Mouse (Mus musculus) common myeloid progenitor, adult 5-6 weeks (primary cell): ENCODE data around the gene 1190007I07Rik. TPM values are rescaled to one million over a fixed set of nuclear protein-coding genes. Genes with fewer than 3 reads are reported as not detected.
A peak's percentile ranks its signal among the peaks of the same experiment; 100 is the strongest.

Experiments
- ATAC-seq: replicated peaks from 2 replicates; pipeline ENCODE4 v1.8.0; 2016; ENCODE audit warnings: low read depth, mild to moderate bottlenecking, moderate TSS enrichment, inconsistent platforms; ENCODE audit not compliant: poor library complexity, severe bottlenecking
- total RNA-seq: library from RNA; stranded (forward); fragments of 200-1000, 187-1606 nt; gene quantifications from 2 replicates; pipeline ENCODE4 v1.2.3, GENCODE M21; 2017

The 1190007I07Rik gene
- total RNA-seq, result 50.7 and 129 TPM in 2 replicates

DNA sequence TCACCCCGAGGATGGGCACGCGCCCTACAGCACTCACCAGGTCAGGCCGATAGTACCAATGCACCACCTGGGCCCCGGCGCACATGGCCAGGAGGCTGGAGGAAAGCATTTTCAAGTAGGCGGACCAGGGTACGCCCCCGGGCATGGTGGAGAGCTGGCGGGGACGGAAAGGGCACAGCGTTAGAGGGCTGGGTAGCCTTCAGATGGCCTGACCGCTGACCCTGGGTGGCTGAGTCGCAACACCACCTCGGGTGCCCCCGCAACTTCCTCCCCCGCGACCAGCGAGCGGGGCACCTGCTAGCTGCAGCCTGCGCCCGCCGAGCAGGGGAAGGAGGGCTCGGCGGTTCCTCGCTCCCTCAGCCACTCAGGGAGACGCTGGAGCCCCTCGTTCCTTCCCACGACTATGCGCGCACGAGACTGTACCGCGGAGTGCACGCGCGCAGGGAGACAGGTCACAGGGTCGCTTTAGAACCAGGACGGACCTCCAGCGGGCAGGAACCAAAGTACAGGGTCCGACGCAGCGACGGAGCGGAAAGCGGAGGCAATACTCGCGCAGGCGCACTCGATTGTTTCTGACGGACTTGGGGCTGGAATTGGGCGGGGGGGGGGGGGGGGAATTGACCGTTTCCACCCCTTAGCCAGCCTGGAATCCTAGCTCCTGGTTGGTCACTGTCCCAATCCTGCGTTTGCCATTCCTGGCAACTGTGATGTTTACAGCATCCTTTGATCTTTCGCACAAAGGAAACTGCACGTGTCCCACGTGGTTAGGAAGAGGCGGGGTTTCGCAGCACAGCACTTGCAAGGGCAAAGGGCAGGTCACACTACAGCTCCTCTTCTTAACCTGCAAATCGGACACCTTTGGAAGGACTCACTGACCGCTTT is at the start of gene 1190007I07Rik:
1190007I07Rik (minus strand) TSS at position 558 of the 882 bp plus-strand sequence.
- ATAC-seq, result peak; percentile 92

DNA sequence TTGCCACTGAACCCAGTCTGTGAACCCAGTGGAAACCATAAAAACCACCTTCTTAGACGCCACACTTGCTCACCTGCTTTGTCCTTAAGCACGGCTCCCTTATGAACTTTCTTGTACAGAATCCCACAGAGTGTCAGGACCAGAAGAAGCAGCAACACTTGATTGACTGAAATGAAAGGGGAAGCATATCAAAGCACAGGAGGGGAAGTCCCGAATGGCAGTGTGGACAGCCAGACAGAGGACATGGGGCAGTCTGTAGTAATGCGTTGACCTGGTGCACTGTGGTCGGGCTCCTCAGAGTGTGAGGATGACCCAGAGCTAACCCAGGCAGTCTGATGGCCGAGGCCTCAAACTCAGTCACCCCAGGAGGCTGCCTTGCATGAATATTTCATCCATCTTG is 47.2 kb upstream of the 1190007I07Rik start:
- ATAC-seq, result peak; percentile 40

DNA sequence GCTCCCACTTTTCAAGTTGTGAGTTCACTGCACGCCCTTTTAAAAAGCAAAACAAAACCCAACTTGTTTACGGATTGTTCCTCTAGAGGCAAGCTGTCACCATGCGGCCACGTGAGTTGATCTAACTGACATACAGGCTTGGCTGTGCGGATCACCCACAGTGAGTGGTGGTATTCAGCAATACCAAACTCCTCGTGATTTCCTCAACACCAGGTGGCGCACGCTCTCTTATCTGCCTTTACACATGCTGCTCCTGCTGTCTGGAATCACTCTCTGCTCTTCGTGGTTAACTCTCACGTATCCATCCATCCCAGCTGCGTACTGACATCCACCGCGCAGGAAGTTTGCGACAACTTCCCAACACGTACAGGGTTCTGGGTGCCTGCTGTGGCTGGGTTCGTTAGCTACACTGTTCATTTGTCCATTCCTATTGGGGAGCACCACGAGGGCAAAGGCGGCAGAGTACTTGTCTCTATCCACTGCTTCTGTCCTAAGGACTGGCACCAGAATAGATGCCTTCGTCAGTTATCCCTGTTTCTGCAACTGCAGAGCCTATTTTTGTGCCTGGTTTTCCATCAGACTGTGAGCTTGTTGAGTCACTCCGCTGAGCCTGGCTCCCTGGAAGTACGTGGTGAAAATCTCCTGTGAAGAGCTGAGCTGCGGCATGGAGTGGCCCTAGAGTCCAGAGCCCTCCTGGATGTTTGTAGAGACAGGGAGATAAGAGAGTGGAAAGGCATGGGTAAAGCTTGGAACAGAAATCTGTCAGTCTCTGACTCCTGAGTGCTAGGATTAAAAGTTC is 43.6 kb upstream of the 1190007I07Rik start:
- peak; percentile 89 for ATAC-seq

DNA sequence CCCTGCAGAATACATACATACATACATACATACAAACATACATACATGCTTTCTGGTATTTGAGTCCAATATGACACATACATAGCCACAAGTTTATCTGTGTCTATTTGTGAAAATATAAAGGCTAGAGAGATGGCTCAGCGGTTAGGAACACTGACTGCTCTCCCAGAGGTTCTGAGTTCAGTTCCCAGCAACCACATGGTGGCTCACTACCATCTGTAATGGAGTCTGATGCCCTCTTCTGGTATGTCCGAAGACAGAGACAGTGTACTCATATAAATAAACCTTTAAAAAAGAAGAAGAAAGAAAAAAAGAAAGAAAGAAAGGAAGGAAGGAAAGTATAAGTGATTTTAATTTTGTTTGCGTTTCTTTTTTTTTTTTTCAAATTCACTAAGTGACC is 42.9 kb upstream of the 1190007I07Rik start:
- ATAC-seq, result no peak

DNA sequence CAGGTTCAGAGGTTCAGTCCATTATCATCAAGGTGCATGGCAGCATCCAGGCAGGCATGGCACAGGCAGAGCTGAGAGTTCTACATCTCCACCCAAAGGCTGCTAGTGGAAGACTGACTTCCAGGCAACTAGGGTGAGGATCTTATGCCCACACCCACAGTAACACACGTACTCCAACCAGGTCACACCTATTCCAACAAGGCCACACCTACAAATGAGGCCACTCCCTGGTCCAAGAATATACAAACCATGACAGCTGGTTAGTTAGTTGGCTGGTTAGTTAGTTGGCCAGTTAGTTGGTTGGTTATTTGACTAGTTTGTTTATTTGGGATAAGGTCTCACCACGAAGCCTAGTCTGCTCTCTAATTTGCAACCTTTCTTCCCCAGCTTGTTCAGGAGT is 40.3 kb upstream of the 1190007I07Rik start:
- ATAC-seq, result no peak

DNA sequence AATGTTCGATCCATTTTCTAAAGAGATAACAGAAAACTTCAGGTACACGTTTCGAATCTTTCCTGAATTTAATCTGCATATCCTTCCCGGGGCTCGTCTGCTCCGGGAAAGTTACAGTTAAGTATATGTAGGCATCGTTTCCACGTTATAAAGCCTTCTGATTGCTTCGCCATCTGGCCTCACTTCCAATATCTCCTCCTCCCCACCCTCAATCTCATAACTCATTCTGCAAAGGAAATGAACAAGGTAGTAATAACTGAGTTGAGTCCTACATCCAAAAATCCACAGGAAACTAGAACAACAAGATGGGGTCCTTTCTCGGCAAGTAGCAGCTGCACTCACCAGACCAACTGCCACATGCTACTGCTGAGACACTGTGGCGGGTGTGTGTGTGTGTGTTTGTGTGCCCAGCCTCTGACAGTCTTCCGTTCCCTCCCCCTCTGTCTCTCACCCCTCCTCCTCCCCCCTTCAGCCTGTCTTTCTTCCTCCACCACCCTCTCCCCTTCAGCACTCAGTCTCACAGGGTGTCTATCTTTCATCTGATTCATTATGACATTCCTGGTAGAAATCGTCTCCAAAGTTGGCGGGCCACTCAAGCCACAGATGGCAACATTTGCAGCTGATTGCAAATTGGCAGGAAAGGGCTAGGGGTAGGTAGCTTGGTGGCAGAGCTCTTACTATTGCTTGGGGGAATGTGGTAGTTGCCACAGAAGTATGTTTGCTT is 39.4 kb upstream of the 1190007I07Rik start:
- peak; percentile 56 for ATAC-seq

DNA sequence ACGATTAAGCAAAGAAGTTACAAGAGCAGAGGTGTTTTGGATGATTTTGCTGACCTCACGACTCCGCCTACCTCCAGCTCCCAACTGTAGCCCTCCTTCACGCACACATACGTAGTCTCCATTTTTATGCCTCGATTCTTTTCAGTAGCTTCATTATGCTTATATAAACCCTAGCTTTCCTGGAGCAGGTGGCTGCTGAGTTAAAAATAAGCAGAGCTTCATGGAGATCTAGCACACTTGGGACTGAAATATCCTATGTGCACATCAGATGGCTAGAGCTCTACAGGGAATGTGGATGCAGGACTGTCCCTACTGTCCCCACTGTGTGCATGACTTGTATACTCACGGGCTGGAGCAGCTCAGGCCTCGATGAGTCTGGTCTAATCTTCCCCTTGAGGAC is 38.8 kb upstream of the 1190007I07Rik start:
- ATAC-seq, result no peak

DNA sequence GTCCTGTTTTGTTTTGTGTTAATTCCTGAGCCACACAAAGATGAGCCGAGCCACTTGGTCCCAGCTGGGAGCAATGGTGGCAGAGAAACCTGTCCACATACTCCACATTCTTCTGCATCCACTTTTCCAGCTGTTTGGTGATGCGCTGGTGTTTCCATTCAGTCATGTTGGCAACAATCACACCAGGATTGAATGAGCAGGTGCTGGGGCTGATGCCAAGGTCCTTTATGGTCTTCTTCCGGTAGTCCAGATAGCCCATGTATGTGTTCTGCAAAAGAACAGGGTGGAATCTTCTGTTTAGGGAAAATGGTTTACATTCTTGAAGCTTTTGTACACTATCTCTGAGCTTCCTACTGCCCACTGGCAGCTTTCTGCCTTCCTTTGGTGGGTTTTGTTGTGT is 31.6 kb upstream of the 1190007I07Rik start:
- no peak for ATAC-seq

DNA sequence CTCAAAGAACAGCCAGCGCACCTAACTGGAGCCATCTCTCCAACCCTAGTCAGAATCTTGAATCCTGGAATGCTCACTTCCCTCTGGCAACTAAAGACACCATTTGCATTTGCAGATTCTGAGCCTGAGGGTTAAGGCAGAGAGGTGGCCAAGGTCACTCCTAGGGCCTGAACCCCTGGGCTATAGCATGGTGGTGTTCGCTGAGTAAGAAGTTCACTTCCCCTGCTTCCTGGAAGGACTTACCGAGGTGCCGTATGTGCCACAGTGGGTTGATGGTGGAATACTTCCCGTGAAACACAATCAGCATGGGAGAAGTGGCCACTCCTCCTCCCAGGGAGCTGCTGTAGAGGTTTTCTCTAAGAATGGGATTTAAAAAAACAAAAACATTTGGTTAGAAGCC is 29.6 kb upstream of the 1190007I07Rik start:
- no peak for ATAC-seq

DNA sequence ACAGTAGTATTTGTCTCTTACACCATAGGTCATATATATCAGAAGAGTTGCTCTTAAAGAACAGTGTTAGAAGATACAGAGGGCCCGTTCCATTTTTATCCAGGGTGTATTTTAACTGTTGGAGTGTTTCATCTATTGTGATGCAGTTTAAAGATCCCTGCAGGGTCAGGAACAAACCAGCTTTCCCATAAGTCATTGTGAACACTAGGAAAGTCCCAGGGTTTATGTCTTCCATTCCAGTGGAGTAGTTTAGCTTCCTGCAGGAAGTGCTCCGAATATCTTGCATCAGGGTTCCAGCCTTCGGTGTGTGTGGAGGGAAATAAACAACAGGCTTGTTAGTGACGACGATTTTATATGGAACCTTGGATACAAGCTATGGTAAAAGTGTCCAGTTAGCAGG is 28.2 kb upstream of the 1190007I07Rik start:
- no peak for ATAC-seq

DNA sequence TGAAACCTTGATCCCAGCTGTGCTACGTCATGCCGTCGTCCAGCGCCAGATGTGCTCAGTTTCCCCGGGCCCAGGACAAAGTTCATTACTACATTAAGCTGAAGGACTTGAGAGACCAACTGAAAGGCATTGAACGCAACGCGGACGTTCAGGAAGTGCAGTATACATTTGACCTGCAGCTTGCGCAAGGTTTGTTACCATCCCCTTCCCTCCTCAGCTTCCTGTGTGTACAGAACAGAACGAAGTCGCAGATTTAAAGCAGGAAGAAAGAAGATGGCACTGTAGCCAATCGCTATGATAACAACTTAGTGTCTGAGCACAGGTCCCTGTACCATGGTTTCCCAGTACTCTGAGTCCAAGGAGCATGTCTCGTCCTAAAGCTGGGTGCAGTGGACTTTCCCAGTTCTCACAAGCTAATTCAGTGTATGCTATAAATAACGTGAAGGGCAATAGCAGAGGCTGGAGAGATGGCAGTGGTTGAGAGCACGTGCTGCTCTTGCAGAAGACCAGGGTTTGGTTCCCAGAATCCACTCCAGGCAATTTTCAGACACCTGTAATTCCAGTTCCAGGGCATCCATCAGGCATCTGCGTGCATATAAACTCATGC is 24.3 kb upstream of the 1190007I07Rik start:
- ATAC-seq, result peak; percentile 54; the same call in 1 of the 2 replicates

DNA sequence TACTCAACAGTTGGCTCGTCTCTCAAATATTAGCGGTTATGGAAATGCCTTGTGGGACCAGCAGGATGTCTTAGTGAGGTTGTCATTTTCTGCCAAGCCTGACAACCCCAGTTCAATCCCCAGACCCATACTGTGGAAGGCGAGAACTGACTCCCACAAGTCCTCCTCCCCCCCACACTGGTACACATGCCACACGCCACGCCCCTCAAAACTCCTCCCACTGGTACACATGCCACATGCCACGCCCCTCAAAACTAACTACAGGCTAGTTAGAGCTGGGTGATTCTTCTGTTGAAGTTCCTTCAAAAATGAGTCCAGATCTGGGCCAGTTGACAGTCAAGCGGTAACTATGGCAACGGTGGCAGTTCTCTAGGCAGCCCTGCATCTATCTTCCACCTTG is 23.1 kb upstream of the 1190007I07Rik start:
- no peak; the same call in 1 of the 2 replicates for ATAC-seq

DNA sequence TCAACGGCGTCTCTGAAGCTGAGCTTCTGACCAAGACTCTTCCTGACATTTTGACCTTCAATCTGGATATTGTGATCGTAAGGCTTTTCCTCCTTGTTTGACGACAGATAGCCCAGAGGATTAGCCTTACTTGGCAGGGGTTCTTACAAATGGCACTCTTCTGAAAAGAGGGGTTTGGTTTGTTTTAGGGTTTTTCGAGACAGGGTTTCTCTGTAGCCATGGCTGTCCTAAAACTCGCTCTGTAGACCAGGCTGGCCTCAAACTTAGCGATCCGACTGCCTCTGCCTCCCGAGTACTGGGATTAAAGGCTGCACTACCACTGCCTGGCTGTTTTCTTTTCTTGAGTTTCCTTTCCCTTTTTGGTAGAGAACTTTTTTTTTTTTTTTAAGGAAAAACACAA is 18.5 kb upstream of the 1190007I07Rik start:
- ATAC-seq, result no peak

DNA sequence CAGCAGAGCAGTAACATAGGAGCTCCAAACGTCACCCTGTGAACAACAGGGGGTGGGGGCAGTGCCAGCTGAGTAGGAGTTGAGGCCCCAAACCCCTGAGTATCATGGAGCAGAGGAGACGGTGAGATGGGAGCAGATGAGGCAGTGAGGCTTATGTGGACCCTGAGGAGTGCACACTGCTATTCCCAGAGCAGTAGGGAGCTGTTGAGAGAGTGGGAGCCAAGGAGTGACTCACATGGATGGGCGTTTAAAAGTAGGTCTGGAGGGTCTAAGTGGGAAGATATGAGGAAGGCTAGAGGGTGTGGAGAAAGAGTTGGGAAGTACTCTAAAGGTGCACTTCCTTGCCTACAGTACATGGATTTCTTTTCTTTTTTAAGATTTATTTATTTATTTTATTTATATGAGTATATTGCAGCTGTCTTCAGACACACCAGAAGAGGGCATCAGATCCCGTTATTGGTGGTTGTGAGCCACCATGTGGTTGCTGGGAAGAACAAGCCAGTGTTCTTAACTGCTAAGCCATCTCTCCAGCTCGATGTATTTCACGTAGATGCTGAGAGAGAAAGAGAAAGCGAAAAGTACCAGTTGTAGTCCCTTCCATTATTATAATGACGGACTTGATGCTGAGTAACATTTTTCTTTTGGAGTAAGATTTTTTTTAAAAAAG is 16.1 kb upstream of the 1190007I07Rik start:
- no peak for ATAC-seq

DNA sequence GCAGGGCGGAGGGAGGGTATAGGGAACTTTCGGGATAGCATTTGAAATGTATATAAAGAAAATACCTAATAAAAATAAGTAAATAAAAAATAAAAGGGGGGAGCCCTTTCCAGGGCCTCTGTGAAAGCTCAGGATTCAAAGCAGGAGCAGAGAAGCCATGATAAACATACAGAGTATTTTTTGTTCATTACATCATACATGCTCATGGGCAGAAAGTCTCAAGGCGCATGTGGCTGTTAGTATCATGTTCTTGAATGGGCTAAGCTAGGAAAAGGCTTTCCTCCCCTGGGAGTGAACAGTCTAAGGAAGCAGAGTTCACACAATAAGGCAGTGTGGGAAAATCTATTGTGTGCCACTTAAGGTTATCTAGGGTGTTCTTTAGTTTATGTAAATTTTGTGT is 13.3 kb upstream of the 1190007I07Rik start:
- ATAC-seq, result no peak

DNA sequence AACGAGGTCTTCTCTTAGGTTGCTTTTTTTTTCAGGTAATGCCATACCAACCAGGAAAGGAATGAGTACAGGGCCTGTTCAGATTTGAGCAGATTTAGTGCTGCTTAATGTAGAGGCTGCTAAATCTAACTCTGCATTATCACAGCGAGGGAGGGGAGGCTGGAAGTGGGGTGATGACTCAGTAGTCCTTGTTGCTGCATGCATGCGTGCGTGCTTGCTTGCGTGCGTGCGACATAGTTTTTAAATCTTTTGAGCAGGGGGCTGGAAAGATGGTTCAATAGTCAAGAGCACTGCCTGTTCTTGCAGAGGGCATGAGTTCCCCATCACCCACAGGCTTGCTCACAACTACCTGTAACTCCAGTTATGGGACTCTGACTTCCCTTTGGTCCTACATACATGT is 11.3 kb upstream of the 1190007I07Rik start:
- ATAC-seq, result no peak

DNA sequence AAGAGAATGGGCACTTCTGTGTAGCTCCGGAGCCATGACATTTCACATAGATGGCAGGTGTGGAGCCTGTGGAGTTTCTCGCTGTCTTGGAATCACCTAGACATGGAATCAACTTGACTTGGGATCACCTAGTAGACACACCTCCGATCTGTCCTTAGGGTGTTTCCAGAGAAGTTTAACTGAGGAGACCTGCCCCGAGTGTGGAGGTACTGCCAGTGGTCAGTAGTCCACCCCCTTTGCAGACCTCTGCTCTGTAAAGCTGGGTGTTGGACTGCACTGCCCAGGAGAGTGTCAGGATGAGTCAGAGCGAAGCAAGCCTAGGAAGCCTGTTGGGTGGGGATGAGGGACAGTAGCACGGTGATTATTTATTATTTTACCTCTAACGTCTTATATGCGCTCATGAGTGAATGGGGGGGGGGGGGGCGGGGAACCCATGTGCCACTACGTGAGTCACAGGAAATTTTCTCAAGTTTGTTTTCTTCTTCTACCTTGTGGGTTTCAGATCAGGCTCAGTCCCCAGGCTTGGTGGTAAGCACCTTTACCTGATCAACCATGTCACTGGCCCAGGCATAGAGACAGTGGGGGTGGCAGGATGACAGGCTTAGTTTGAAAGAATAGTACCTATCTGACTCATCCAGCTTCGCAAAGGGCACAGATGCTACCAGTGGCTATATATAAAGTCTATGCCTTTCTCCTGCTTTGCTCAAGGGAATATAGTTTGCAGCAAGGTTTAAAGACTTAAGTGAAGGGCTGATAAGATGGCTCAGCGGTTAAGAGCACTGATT is 9.7 kb upstream of the 1190007I07Rik start:
- no peak for ATAC-seq

DNA sequence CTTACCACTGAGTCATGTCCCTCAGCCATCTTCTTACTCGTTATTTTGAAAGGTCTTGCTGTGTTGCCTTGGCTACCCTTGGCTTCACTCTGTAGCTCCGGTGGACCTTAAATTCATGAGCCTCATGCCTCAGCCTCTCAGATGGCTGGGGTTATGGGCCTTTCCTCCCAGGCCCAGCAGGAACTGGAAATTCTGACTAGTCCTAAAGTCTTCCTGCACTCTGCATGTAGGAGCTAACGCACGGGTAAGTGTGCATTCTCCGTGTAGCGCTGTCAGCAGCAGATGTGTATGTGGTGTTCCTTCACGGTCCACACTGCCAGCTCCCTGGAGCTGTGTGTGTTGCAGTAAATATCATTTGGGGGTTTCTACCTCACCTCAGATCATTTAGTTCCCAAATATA is 8.1 kb upstream of the 1190007I07Rik start:
- ATAC-seq, result no peak

DNA sequence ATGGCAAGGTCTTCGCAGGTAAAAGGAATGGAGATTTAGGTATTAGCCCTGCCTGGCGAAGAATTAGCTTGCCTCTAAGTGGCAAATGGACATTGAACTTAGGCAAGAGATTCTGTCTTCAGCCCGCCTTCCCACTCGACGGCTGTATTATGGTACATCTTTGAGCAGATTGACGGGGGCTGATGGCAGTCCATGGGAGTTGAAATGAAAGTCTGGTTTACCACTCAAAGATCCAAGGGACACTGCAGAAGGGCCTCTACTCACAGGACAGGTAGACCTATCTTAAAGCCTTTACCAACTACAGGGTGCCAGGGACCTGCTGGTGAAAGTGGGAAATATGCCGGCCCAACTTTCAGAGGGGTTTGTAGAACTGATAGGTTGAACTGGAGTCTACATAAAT is 7.5 kb upstream of the 1190007I07Rik start:
- ATAC-seq, result no peak
